Mouse (Mus musculus): ENCODE measurements at regions not wholly inside any gene's neighbourhood (a gene's known extent, or its start where the extent isn't known, plus 50 kb on each side); places are given as distances from the start of the nearest gene placed in this dataset.

DNA sequence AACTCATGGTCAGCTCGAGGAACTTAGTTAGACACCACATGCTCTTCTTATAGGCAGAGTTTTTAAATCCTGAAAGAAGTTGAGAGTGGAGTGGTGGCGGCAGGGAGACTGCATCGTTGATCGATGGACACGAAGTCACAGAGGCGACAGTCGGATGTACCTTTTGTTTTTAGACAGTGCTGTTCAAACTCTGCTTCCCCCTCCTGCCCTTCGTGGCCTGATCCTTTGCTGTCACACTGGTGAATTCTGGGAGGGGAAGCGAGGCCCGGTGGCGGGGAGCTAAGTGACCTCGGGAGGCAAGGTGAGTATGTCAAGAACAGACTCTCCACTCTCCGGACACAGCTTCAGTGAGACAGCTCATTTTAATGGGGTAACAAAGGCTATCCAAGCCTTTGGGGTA lies 155.5 kb downstream of the Cog6 start:
- DNase-seq (ENCODE audit: low read depth, low spot score), result no peak

DNA sequence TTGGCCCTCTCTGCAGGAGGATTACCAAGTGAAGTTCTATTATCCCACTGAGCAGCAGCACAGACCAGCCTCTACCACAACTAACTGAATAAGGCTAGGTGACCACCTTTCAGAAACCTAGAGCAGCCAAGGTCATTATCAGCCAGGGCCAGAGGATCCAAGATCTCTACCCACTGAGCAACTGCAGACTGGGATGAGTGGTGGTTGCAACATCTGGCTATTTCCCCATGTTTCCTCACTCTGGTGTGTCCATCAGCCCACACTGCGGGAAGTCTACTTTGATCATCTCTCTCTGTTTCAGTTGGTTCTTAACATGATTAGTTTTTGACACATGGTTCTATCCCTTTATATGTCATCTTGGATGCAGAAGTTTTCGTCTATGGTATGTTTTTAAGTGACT lies 157.2 kb downstream of the Cog6 start:
- no peak for DNase-seq (ENCODE audit: low read depth, low spot score)

DNA sequence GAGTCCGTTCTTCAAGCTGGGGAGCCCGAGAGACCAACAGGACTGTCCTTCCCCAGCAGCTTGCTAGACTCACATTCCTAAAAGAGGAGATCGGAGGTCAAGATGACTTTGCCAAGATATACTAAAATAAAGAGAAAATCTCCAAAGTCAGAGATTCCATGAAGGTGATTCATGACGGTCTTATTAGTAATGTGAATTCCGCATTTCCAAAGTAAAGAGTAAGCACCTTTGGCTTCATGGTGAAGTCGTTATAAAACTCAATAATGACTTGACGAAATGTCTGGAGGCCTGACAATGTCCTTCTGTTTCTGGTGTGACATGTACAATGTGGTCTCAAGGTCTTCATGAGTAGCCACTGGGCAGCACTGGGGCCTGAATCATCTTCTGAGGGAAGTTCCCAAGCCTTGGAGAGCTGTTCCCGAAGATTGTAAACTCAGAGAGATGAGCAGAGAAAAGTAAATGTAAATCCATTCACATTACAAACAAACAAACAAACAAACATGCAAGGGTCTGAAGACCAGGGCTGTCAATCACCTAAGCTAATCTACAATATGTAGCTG lies 157.7 kb downstream of the Cog6 start:
- no peak for DNase-seq (ENCODE audit: low read depth, low spot score)

DNA sequence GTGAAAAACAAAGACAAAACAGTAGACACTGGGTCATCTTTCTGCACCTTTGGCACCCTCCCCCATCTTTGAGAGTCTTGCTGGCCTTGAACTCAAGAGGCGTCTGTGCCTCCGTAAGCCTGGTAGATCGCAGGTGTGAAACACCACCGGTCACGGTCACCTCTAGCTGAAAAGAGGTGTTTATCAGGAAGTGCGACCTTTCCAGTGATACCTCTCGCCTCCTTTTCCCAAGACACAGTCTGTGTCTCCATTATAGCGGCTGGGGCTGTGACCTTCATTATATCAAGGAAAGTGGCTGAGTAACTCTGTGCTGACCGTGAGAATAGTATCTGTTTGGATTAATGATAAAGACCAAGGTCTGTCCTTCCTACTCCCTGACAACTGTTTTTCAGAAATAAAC lies 158.8 kb downstream of the Cog6 start:
- no peak for DNase-seq (ENCODE audit: low read depth, low spot score)

- no peak for DNase-seq (ENCODE audit: low read depth, low spot score)
Measured at GRCm38 (mm10) chr3:52857076-52857475, 160.0 kb downstream of the Cog6 start.

DNA sequence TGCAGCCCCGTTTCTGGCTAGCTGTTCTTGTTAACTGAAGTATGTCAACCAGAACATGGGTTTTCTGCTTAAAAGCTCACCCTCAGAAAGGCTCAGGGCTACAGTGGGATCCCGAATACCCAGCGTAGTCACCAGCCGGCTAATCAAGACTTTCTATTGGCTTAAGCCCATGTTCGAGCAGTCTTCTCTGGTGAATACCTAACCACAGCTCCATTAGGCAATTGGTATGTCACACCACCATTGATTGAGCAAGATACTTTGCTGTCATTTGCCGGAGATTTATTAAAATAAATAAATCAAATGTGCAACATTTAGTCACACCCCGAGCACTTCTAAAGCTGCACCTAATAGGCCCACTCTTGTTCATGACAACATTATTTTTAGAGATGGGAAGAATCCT lies 162.5 kb downstream of the Cog6 start:
- DNase-seq (ENCODE audit: low read depth, low spot score), result no peak

DNA sequence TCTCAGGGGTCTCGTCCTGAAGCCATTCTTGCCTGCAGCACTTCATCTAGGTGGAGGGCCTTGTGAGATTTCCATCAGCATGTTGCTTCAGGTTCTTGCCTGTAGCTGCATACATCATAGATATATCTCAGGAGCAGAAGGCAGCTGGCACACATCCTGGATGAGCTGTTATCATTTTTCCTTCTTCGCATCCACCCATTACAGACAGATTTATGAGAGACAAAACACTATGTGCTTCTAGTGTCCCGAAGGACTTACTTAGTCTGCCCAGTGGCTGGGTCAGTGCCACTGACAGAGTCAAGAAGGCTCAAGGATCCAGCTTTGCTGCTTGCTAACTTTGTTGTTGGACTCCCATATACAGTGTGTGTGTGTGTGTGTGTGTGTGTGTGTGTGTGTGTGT lies 163.9 kb downstream of the Cog6 start:
- DNase-seq (ENCODE audit: low read depth, low spot score), result peak; percentile 7

GRCm38 (mm10) chr3:52845166-52845565 lies 171.9 kb downstream of the Cog6 start:
- no peak for DNase-seq (ENCODE audit: low read depth, low spot score)

- DNase-seq (ENCODE audit: low read depth, low spot score), result peak; percentile 76
Measured at GRCm38 (mm10) chr3:52843998-52844397, 173.0 kb downstream of the Cog6 start.

DNA sequence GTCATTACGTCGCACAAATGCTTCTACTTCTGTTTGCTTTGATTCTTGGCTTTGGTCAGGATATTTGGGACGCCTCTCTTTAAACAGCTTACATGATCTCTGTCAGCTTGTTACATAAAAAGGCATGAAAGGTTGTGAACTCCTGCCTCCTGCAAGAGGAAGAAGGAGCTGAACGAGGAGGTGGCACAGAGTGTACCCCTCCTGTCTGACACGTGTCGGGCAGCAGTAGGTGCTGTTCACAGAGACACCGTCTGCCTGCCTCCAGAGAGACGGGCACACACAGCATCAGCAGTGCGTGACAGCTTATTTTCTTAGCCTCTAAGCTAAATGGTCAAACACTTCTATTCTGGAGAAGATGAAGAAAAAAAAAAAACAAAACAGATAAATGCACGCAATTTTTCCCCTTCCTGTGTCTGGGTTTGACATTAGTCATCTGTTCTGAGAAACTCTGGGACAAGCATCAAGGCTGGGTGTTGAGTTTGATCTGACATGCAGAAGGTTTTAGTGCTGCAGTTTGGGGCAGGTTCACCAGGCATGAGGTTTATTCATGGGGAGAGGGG lies 174.1 kb downstream of the Cog6 start:
- no peak for DNase-seq (ENCODE audit: low read depth, low spot score)

DNA sequence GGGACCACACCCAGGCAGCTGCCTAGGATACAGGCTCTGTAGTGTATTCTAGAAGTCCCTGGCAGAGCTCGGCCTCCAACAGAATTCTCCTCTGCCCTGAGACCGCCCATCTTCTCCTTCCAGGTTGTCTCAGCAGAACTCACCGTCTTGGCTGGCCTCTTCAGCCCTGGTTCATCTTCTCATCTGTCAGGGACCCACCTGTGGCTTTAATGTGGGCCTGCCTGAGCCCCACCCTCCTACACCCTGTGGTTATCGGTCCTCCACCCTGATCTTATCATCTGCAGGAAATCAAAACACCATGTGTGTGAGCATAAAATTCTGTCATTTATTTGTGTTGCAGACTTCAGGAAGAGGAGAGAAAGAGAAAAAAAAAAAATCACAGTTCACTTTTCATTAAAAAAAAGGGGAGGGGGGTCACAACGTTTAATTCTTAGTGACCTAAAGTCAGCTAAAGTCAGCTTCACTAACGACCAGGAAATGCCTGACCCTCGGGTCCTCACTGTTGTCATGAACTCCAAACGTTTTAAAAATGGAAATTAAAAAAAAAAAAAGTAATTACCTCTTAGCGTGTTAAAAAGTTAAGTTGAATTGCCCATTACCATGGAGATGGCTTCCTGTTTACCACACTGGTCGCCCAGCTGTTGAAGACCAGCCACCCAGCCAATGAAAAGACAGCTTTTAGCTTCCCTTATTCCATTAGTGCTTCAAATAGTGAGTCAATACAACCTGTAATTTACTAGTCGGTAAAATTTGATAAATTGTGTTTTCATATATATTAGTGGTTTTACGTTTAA lies 176.7 kb downstream of the Cog6 start:
- DNase-seq (ENCODE audit: low read depth, low spot score), result no peak

DNA sequence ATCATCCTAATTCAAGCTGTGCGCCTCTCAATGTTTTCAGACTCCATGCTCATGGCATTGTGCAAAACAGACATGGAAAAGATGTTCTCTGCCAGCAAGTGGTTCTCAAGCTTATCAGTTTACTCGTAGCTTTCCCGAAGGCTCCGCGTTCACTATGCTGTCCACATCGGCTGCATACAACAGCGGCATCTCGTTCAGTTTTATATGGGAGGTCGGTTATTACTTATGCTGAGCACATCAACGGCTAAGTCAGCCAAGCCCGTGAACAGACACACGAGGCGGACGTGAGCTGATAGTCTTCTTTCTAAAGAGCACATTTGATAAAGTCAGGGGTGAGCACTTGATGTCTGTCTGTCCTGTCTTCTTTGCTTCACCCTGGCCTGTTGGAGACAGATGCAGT lies 179.0 kb downstream of the Cog6 start:
- DNase-seq (ENCODE audit: low read depth, low spot score), result no peak

DNA sequence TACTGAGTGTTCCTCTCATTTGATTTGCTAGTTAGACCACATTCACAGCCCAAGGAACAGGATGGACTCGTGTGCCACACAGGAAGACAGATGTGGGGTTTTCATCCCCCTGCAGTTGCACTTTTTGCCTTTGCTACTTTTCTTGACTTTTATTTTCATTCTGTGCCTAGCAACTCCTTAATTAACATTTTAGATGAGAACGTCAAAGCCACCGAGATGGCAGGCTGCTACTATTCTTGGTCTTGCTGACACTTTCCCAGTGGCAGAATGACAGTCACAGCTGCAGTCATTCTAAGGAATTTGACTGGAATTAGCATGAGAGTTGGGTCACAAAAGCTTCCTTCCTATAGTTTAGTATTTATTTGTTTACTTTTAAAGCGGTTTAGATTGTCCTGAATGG lies 179.5 kb downstream of the Cog6 start:
- no peak for DNase-seq (ENCODE audit: low read depth, low spot score)

GRCm38 (mm10) chr3:52836780-52837179 lies 180.3 kb downstream of the Cog6 start:
- no peak for DNase-seq (ENCODE audit: low read depth, low spot score)

DNA sequence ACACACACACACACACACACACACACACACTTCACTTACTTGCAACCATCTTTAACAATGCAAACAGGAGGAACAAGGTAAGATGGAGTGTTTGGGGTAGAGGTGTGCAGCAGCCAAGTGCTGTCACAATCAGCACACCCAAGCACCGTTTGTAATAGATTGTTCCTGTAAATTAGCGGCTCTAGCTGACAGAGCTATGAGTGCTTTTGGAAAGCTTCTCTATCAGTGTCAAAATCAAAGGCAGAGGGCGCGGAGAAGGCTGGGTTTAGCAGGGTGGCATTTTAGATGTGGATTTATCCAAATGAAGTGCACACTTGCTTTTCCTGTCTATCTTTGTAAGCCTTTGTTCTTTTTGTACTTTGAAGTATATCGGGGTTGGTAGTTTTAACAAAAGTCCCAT lies 184.6 kb downstream of the Cog6 start:
- no peak for DNase-seq (ENCODE audit: low read depth, low spot score)

GRCm38 (mm10) chr3:52831986-52832385 lies 185.1 kb downstream of the Cog6 start:
- no peak for DNase-seq (ENCODE audit: low read depth, low spot score)

- no peak for DNase-seq (ENCODE audit: low read depth, low spot score)
Measured at GRCm38 (mm10) chr3:52830101-52830500, 186.9 kb downstream of the Cog6 start.

DNA sequence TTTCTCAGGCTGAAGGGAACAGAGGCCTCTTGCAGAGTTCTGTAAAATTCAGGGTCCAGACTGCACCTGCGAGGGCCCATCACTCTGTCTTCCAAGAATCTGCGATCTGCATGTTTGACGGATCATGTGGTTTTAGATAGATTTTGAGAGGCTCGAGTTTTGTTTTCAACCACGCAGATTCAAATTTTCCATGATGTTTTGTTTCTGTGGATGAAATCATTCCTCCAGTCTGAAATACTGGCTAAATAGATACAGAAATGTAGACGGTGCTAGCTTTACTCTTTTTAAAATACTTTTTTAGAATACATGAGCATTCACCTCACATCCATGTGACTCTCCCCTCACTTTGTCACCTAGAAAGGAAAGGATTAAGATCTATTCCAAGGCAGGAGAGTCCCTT lies 188.0 kb downstream of the Cog6 start:
- DNase-seq (ENCODE audit: low read depth, low spot score), result no peak

DNA sequence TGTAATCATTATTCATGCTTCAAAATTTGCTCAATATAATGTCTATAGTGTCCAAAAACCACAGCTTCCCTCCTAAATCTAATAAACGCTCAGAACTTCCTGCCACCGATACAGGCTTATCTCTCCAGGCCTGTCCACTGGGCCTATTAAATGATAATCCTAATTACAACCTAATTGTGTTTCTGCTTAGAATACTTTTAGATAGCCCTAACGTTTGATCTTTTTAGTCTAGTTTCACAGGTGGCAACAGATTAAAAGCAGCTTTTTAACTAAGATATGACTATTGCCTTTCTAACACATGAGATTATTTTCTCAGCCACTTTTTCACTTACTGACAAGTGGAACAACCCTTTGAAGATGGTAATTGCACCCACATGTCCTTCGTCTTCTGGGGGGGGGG lies 188.6 kb downstream of the Cog6 start:
- no peak for DNase-seq (ENCODE audit: low read depth, low spot score)

- no peak for DNase-seq (ENCODE audit: low read depth, low spot score)
Measured at GRCm38 (mm10) chr3:52822848-52823247, 194.2 kb downstream of the Cog6 start.

GRCm38 (mm10) chr3:52821450-52821849 lies 195.6 kb downstream of the Cog6 start:
- DNase-seq (ENCODE audit: low read depth, low spot score), result no peak

DNA sequence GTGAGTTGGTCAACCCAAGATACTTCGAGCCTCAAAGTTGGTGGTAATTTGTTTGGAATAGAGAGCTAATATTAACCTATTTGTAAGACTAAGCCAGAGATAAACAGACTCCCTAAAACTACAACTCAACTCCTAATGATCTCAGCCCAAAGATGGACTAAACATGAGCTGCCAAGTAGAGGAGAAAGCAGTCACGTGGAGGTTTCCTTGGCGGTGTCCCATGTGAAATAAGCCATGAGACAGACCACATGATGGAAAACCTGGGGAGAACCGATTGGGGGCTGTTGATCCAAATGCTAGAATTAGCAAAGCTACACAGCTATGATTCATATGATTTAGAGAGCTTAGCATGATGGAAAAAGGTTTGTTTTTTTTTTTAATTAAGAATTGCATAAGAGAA lies 198.6 kb downstream of the Cog6 start:
- DNase-seq (ENCODE audit: low read depth, low spot score), result peak; percentile 17

GRCm38 (mm10) chr3:52817416-52817815 lies 199.6 kb downstream of the Cog6 start:
- DNase-seq (ENCODE audit: low read depth, low spot score), result no peak

Measured in skeletal muscle tissue, adult 2 months (tissue).